Mouse (Mus musculus) kidney, adult 2 months (tissue): ENCODE results near the gene Dlgap1.

Experiments used
- CTCF ChIP-seq: fragments of 200-500 bp; conservative IDR thresholded peaks from 2 replicates; pipeline ENCODE4 v1.5.1; 2011; ENCODE audit warnings: low read depth, mild to moderate bottlenecking, control low read depth, low read length, moderate library complexity, mixed read lengths; ENCODE audit not compliant: insufficient read depth, insufficient read length
- POLR2A ChIP-seq: fragments of 200-500 bp; IDR thresholded peaks from one replicate; pipeline ENCODE4 v1.6.1; 2011; ENCODE audit warnings: low read depth, low read length, control low read depth

GRCm38 (mm10) chr17:70334171-70334570 lies 365.3 kb downstream of the Dlgap1 start:
- TF ChIP-seq POLR2A (no peak), CTCF (no peak)
